Mouse (Mus musculus) E14TG2a.4 (cell line): Measurements from ENCODE around the gene Fntb.

ENCODE experiments used
- CTCF ChIP-seq: conservative IDR thresholded peaks from 2 replicates; pipeline ENCODE4 v1.5.1; 2014; ENCODE audit warnings: low read length
- NANOG ChIP-seq: IDR thresholded peaks from 2 replicates; pipeline ENCODE4 v1.6.1; 2014; ENCODE audit warnings: borderline replicate concordance, low read length, mixed read lengths

DNA sequence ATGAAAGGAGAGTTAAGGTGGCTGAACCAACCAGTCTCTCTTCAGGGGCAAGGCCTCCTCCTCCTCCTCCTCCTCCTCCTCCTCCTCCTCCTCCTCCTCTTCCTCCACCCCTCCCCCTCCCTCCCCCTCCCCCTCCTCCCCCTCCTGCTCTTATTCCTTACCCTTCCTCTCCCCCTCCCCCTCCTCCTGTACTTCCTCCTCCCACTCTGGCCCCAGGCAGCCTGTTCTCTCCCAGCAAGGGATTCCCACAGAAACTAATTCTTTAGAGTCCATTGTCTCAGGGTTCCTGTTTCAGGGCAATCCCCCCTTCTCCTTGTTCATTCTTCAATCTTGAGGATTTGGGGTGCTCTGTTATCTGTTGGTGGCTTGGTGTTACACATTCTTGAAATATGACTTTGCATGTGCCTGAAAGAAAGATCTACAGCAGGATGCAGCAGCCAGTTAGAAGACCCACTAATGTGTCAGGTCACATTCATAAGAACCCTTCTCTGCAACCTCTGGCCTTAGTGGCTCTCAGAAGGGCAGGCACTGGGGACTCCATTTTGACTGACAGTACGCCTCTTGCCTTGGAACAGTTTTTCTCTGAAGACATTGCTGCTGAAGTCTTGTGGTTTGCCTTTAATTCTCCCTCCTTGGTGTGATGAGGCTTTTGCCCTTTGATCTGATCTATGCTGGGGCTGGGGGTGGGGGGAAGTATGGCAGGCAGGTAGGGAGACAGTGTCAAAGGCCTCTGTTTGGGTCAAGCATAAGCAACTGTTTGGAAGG lies 88.2 kb downstream of the Fntb start:
- TF ChIP-seq CTCF (no peak), NANOG (no peak)
